Mouse (Mus musculus): ENCODE data around the gene Fank1. TPM values are rescaled to one million over a fixed set of nuclear protein-coding genes. Genes with fewer than 3 reads are reported as not detected.
A peak's percentile ranks its signal among the peaks of the same experiment; 100 is the strongest.

The Fank1 gene
- polyA plus RNA-seq, 1 experiment from 2014 or later = 5.1 TPM

DNA sequence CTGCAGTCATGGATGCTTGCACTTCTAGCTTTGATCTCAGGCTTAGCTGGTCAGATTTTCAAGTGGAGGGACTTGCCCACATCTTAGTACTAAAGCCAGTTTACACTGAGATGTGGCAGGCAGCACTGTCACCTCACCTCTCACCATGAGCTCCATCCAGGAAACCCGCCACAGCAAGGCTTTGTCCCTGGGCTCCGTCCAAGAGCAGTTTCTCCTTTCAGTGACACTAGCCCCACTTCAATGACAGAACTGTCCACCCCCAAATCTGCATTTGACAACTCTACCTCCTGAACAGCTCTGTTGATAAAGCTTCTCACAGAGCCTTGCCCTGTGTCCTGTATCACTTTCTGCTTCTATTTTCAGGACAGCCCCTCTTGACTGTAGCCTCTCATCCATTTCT is 71.5 kb downstream of the Fank1 start:
- Histone ChIP-seq H3K4me1 (replicated peaks) (no peaks in the 10 kb centered on the region), H3K27me3 (no peaks in the 10 kb centered on the region), H3K9me3 (no peaks in the 10 kb centered on the region), H3K4me3 (no peak overlapping the region), H3K36me3 (no peaks in the 10 kb centered on the region), H3K27ac (replicated peaks) (no peak overlapping the region), H3K9ac (no peak overlapping the region), H3K4me2 (no peak overlapping the region)
- ATAC-seq (ENCODE audit: low FRiP score, low read depth) = no peak
- 72% methylated on average over 2 of the region's 2 CpGs for WGBS

DNA sequence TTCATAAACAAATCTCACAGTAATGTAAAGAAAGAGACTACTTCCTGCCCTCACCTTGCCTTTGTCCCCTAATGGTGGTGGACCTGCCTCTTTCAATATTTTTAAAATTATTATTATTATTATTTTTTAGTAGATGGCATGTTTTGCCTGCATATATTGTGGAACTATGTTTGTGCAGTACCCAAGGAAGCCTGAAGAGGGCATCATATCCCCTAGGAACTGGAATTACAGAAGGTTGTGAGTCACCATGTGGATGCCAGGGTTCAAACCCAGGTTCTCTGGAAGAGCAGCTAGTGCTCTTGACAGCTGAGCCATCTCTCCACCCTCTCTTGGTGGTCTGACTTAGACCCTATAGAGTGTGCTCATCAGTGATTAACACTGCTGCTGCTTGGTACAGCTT is 74.1 kb downstream of the Fank1 start:
- Histone ChIP-seq H3K27me3 (no peaks in the 10 kb centered on the region), H3K4me2 (no peak overlapping the region), H3K4me1 (replicated peaks) (no peaks in the 10 kb centered on the region), H3K36me3 (no peaks in the 10 kb centered on the region), H3K9me3 (no peaks in the 10 kb centered on the region), H3K27ac (replicated peaks) (no peak overlapping the region), H3K9ac (no peak overlapping the region), H3K4me3 (no peak overlapping the region)
- ATAC-seq (ENCODE audit: low FRiP score, low read depth) = no peak

- H3K4me1 ChIP-seq (replicated peaks) = no peaks in the 10 kb centered on the region
- H3K36me3 ChIP-seq = no peaks in the 10 kb centered on the region
- H3K9ac ChIP-seq = no peak overlapping the region
- no peak overlapping the region for H3K27ac ChIP-seq (replicated peaks)
- no peak overlapping the region for H3K4me2 ChIP-seq
- peak; percentile 68 for ATAC-seq (ENCODE audit: low FRiP score, low read depth)
- no peaks in the 10 kb centered on the region for H3K27me3 ChIP-seq
- no peaks in the 10 kb centered on the region for H3K9me3 ChIP-seq
- WGBS = 7% methylated on average over 2 of the region's 3 CpGs
- H3K4me3 ChIP-seq = no peak overlapping the region
These were observed 79.6 kb downstream of the Fank1 start for GRCm38 (mm10) chr7:133856278-133856677.

DNA sequence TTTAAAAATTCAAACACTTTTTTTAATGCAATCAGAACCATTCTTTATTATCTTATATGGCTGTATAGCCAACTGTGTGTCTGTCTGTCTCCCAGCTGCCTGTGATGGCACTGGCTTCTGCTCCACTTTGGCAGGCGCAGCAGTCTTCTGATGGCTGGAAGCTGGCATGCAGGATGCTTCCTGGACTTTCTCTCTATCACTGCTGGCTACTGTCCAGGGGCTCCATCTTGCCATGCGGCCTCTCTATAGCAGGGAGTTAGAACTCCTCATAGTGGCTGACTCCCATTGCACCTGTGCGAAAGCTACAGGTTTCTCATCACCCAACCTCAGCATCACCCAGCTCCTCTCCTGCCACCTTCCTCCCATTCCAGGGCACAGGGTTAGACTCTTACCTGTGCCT is 81.8 kb downstream of the Fank1 start:
- Histone ChIP-seq H3K9ac (no peak overlapping the region), H3K4me1 (replicated peaks) (no peaks in the 10 kb centered on the region), H3K4me3 (no peak overlapping the region), H3K36me3 (no peaks in the 10 kb centered on the region), H3K27me3 (no peaks in the 10 kb centered on the region), H3K27ac (replicated peaks) (no peak overlapping the region), H3K4me2 (no peak overlapping the region), H3K9me3 (no peaks in the 10 kb centered on the region)
- 77% methylated on average over 3 of the region's 3 CpGs for WGBS
- no peak for ATAC-seq (ENCODE audit: low FRiP score, low read depth)

GRCm38 (mm10) chr7:133859548-133859947 is 82.9 kb downstream of the Fank1 start:
- no peaks in the 10 kb centered on the region for H3K9me3 ChIP-seq
- ATAC-seq (ENCODE audit: low FRiP score, low read depth) = no peak
- H3K27ac ChIP-seq (replicated peaks) = no peak overlapping the region
- no peak overlapping the region for H3K4me3 ChIP-seq
- no peaks in the 10 kb centered on the region for H3K27me3 ChIP-seq
- no peaks in the 10 kb centered on the region for H3K4me1 ChIP-seq (replicated peaks)
- H3K36me3 ChIP-seq = no peaks in the 10 kb centered on the region
- no peak overlapping the region for H3K4me2 ChIP-seq
- no peak overlapping the region for H3K9ac ChIP-seq
- 83% methylated on average over 4 of the region's 4 CpGs for WGBS

- H3K27me3 ChIP-seq = no peaks in the 10 kb centered on the region
- H3K36me3 ChIP-seq = no peaks in the 10 kb centered on the region
- WGBS = 93% methylated on average over 6 of the region's 6 CpGs
- no peak overlapping the region for H3K9ac ChIP-seq
- no peak for ATAC-seq (ENCODE audit: low FRiP score, low read depth)
- H3K4me3 ChIP-seq = no peak overlapping the region
- H3K27ac ChIP-seq (replicated peaks) = no peak overlapping the region
- H3K4me2 ChIP-seq = no peak overlapping the region
- H3K4me1 ChIP-seq (replicated peaks) = no peaks in the 10 kb centered on the region
- no peaks in the 10 kb centered on the region for H3K9me3 ChIP-seq
These were observed 85.6 kb downstream of the Fank1 start for GRCm38 (mm10) chr7:133862233-133862632.

- Histone ChIP-seq H3K4me2 (no peak overlapping the region), H3K9ac (no peak overlapping the region), H3K4me3 (no peak overlapping the region), H3K9me3 (no peaks in the 10 kb centered on the region), H3K36me3 (no peaks in the 10 kb centered on the region), H3K27me3 (no peaks in the 10 kb centered on the region), H3K27ac (replicated peaks) (no peak overlapping the region), H3K4me1 (replicated peaks) (no peaks in the 10 kb centered on the region)
- WGBS = 93% methylated on average over 5 of the region's 5 CpGs
- no peak for ATAC-seq (ENCODE audit: low FRiP score, low read depth)
These were observed 86.1 kb downstream of the Fank1 start for GRCm38 (mm10) chr7:133862723-133863122.

DNA sequence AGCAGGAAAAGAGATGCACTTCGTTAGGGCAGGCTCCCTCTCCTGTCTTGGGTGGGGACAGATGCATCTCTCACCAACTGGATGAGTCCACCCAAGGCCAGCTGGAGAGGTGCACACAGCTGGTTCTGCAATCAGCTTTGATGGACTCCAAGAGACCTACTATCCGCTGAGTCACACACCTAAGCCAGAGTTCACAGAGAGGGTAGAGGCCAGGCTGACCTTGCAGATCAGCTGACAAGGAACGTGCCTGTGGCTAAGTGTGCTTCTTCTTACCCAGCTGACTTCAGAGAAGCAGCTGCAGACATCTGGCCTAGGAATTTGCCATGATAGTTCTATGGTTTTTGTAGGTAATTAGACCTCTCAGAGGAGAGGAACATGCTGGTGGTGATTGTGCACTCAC is 86.5 kb downstream of the Fank1 start:
- Histone ChIP-seq H3K4me1 (replicated peaks) (no peaks in the 10 kb centered on the region), H3K9ac (no peak overlapping the region), H3K9me3 (no peaks in the 10 kb centered on the region), H3K27me3 (no peaks in the 10 kb centered on the region), H3K4me3 (no peak overlapping the region), H3K4me2 (no peak overlapping the region), H3K36me3 (no peaks in the 10 kb centered on the region), H3K27ac (replicated peaks) (no peak overlapping the region)
- 80% methylated on average over 3 of the region's 3 CpGs for WGBS
- no peak for ATAC-seq (ENCODE audit: low FRiP score, low read depth)

GRCm38 (mm10) chr7:133863684-133864083 is 87.0 kb downstream of the Fank1 start:
- ATAC-seq (ENCODE audit: low FRiP score, low read depth) = no peak
- Histone ChIP-seq H3K4me1 (replicated peaks) (no peaks in the 10 kb centered on the region), H3K27ac (replicated peaks) (no peak overlapping the region), H3K27me3 (no peaks in the 10 kb centered on the region), H3K36me3 (no peaks in the 10 kb centered on the region), H3K9ac (no peak overlapping the region), H3K4me2 (no peak overlapping the region), H3K9me3 (no peaks in the 10 kb centered on the region), H3K4me3 (no peak overlapping the region)
- WGBS = 73% methylated on average over 4 of the region's 4 CpGs

- Histone ChIP-seq H3K9ac (no peak overlapping the region), H3K4me3 (no peak overlapping the region), H3K27me3 (no peaks in the 10 kb centered on the region), H3K9me3 (no peaks in the 10 kb centered on the region), H3K27ac (replicated peaks) (no peak overlapping the region), H3K36me3 (no peaks in the 10 kb centered on the region), H3K4me1 (replicated peaks) (no peaks in the 10 kb centered on the region), H3K4me2 (no peak overlapping the region)
- 90% methylated on average over 4 of the region's 4 CpGs for WGBS
- no peak for ATAC-seq (ENCODE audit: low FRiP score, low read depth)
These were observed 93.6 kb downstream of the Fank1 start for GRCm38 (mm10) chr7:133870265-133870664.

GRCm38 (mm10) chr7:133872701-133873100 is 96.0 kb downstream of the Fank1 start:
- no peak overlapping the region for H3K4me3 ChIP-seq
- no peaks in the 10 kb centered on the region for H3K27me3 ChIP-seq
- no peak overlapping the region for H3K9ac ChIP-seq
- H3K4me1 ChIP-seq (replicated peaks) = no peaks in the 10 kb centered on the region
- H3K9me3 ChIP-seq = no peaks in the 10 kb centered on the region
- 90% methylated on average over 5 of the region's 5 CpGs for WGBS
- H3K36me3 ChIP-seq = no peaks in the 10 kb centered on the region
- no peak overlapping the region for H3K27ac ChIP-seq (replicated peaks)
- no peak for ATAC-seq (ENCODE audit: low FRiP score, low read depth)
- no peak overlapping the region for H3K4me2 ChIP-seq

GRCm38 (mm10) chr7:133876139-133876538 is 99.5 kb downstream of the Fank1 start:
- Histone ChIP-seq H3K27me3 (no peaks in the 10 kb centered on the region), H3K4me3 (no peak overlapping the region), H3K36me3 (no peaks in the 10 kb centered on the region), H3K9me3 (no peaks in the 10 kb centered on the region), H3K4me1 (replicated peaks) (no peaks in the 10 kb centered on the region), H3K27ac (replicated peaks) (no peak overlapping the region), H3K9ac (no peak overlapping the region), H3K4me2 (no peak overlapping the region)
- ATAC-seq (ENCODE audit: low FRiP score, low read depth) = no peak
- WGBS = 70% methylated on average over 3 of the region's 3 CpGs

DNA sequence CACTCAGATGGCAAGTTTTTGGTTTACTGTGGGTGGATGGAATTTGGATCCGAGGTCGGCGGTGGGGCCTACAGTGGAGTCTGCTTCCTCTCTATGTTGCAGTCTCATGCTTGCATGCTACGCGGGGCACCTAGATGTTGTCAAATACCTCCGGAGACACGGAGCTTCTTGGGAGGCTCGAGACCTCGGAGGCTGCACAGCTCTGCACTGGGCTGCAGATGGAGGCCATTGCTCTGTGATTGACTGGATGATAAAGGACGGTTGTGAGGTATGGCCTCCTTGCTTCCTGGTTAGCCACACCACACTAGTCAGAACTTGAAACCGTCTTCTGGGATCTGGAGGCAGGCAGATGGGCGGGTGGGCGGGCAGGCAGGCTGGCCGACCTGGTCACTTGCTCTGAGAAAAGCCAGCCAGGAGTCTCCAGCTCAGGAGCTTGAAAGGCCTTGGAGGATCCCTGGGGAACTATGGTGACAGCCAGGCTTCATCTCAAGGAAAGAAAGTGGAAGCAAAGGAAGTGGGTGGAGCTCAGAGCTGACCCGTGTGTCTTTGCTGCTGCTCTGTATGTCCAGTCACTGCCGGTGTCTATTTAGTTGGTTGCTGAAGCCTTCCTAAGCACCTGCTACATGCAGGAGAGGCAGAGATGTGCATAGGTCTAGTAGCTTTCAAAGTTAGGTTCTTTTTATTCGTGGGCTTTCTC is 100.1 kb downstream of the Fank1 start:
- Histone ChIP-seq H3K36me3 (no peaks in the 10 kb centered on the region), H3K27me3 (no peaks in the 10 kb centered on the region), H3K9me3 (no peaks in the 10 kb centered on the region), H3K4me1 (replicated peaks) (no peaks in the 10 kb centered on the region), H3K9ac (no peak overlapping the region), H3K4me3 (no peak overlapping the region), H3K4me2 (no peak overlapping the region), H3K27ac (replicated peaks) (no peak overlapping the region)
- ATAC-seq (ENCODE audit: low FRiP score, low read depth) = no peak
- WGBS = 79% methylated on average over 17 of the region's 17 CpGs

Data from hindbrain, embryonic 15.5 days (tissue).